Mouse (Mus musculus) hindbrain, embryonic 14.5 days (tissue): Measurements from ENCODE around the gene Rfx2. TPM values are rescaled to one million over a fixed set of nuclear protein-coding genes. Genes with fewer than 3 reads are reported as not detected.
A peak's percentile ranks its signal among the peaks of the same experiment; 100 is the strongest.

ENCODE experiments used
- ATAC-seq: fragments of 200-750 bp; cut with Nextera tagmentation; 2 replicates; pipeline ENCODE4 v1.8.0; 2017; ENCODE audit warnings: moderate number of reproducible peaks, mild to moderate bottlenecking, moderate TSS enrichment, moderate library complexity; ENCODE audit not compliant: low FRiP score
- DNase-seq: peaks from one replicate; pipeline ENCODE4 v3.0.0-alpha.2; 2015; ENCODE audit warnings: low spot score
- H3K27ac ChIP-seq: fragments of 300-500 bp; sonication (generic); 2 replicates; pipeline ENCODE4 v1.5.1; 2014; ENCODE audit warnings: mild to moderate bottlenecking, moderate library complexity
- H3K27me3 ChIP-seq: fragments of 300-500 bp; sonication (generic); 2 replicates; pipeline ENCODE4 v1.6.1; 2014; ENCODE audit warnings: mild to moderate bottlenecking, low read length, mixed read lengths; ENCODE audit not compliant: control insufficient read depth, insufficient read depth
- H3K36me3 ChIP-seq: fragments of 300-500 bp; sonication (generic); replicated peaks from 2 replicates; pipeline ENCODE4 v1.6.1; 2014; ENCODE audit not compliant: control insufficient read depth, insufficient read depth
- H3K4me1 ChIP-seq: fragments of 300-500 bp; sonication (generic); replicated peaks from 2 replicates; pipeline ENCODE4 v1.6.1; 2014; ENCODE audit warnings: antibody characterized with exemption, low read length, mixed read lengths; ENCODE audit not compliant: control insufficient read depth, insufficient read depth
- H3K4me2 ChIP-seq: fragments of 300-500 bp; sonication (generic); replicated peaks from 2 replicates; pipeline ENCODE4 v1.6.1; 2014; ENCODE audit warnings: mild to moderate bottlenecking, moderate library complexity
- H3K4me3 ChIP-seq: fragments of 300-500 bp; sonication (generic); replicated peaks from 2 replicates; pipeline ENCODE4 v1.5.1; 2014; ENCODE audit warnings: mild to moderate bottlenecking, low read length
- H3K9ac ChIP-seq: fragments of 300-500 bp; sonication (generic); 2 replicates; pipeline ENCODE4 v1.6.1; 2014
- H3K9me3 ChIP-seq: fragments of 300-500 bp; sonication (generic); 2 replicates; pipeline ENCODE4 v1.6.1; 2016; ENCODE audit warnings: low read length; ENCODE audit not compliant: control insufficient read depth
- WGBS: fragments of 180-500 bp; shearing (Covaris S2); extraction: QIAGEN DNeasy Blood & Tissue Kit; methylation state at CpG from one replicate; pipeline ENCODE4 v1.1.7; 2014; 5-methylcytosine and 5-hydroxymethylcytosine counted together
- polyA plus RNA-seq: library from polyadenylated mRNA; unstranded; fragments of >200 nt; fragmentation: Nextera tagmentation; extraction: Ambion mirVana; gene quantifications from 2 replicates; pipeline ENCODE4 v1.2.1, GENCODE M21; 2014

The Rfx2 gene
- polyA plus RNA-seq, 1 experiment from 2014 or later: 4.3 TPM

DNA sequence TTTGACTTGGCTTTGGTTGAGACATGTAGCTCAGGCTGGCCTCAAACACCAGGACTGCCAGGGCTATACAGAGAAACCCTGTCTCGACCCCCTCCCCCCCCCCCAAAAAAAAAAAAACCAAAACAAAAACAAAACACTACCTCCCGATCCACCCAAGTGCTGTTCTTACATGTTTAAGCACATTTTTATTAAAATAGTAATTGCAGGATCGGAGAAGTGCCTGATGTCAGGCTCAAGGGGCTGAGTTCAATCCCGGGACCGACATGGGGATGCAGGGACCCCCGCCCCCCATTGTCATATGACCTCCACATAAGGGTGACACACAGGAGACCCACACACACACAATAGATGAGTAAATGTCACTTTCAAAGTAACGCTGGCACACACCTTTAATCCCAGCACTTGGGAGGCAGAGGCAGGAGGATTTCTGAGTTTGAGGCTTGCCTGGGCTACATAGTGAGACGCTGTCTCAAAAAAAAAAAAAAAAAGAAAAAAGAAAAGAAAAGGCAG, 67.0 kb downstream of the Rfx2 start:
- Histone ChIP-seq H3K27me3 (peaks cover 11% of the 10 kb centered on the region), H3K36me3 (peaks cover 22% of the 10 kb centered on the region), H3K27ac (peak overlapping the region; percentile 93; the same call in 1 of the 2 replicates), H3K4me2 (peak overlapping the region; percentile 73), H3K4me3 (peak overlapping the region; percentile 64), H3K9ac (peak overlapping the region; percentile 77; the same call in 1 of the 2 replicates), H3K9me3 (no peaks in the 10 kb centered on the region), H3K4me1 (peaks cover 16% of the 10 kb centered on the region)
- WGBS: 79% methylated on average over 8 of the region's 8 CpGs
- ATAC-seq: no peak
- no peak for DNase-seq

GRCm38 (mm10) chr17:56762769-56763731, 67.8 kb downstream of the Rfx2 start:
- H3K9me3 ChIP-seq: no peaks in the 10 kb centered on the region
- 47% methylated on average over 27 of the region's 27 CpGs for WGBS
- peaks cover 18% of the 10 kb centered on the region for H3K27me3 ChIP-seq
- DNase-seq (peak; percentile 78), ATAC-seq (no peak)
- H3K36me3 ChIP-seq: peaks cover 15% of the 10 kb centered on the region
- peak overlapping the region; percentile 63 for H3K9ac ChIP-seq
- H3K4me1 ChIP-seq: peaks cover 16% of the 10 kb centered on the region
- H3K27ac ChIP-seq: peak overlapping the region; percentile 92
- peak overlapping the region; percentile 42; the same call in 1 of the 2 replicates for H3K4me3 ChIP-seq
- peak overlapping the region; percentile 66 for H3K4me2 ChIP-seq

- peak overlapping the region; percentile 66 for H3K4me2 ChIP-seq
- H3K9ac ChIP-seq: peak overlapping the region; percentile 63
- peak overlapping the region; percentile 42 for H3K4me3 ChIP-seq
- H3K27me3 ChIP-seq: peaks cover 28% of the 10 kb centered on the region
- ATAC-seq (peak; percentile 59), DNase-seq (peak; percentile 92)
- H3K36me3 ChIP-seq: peaks cover 6% of the 10 kb centered on the region
- H3K27ac ChIP-seq: peak overlapping the region; percentile 92
- peaks cover 21% of the 10 kb centered on the region for H3K4me1 ChIP-seq
- 2% methylated on average over 25 of the region's 28 CpGs for WGBS
- no peaks in the 10 kb centered on the region for H3K9me3 ChIP-seq
Observed at GRCm38 (mm10) chr17:56761991-56762410, 68.8 kb downstream of the Rfx2 start.

GRCm38 (mm10) chr17:56761077-56761476, 69.7 kb downstream of the Rfx2 start:
- H3K36me3 ChIP-seq: no peaks in the 10 kb centered on the region
- ATAC-seq (no peak), DNase-seq (no peak)
- WGBS: 69% methylated on average over 3 of the region's 3 CpGs
- H3K9me3 ChIP-seq: no peaks in the 10 kb centered on the region
- H3K4me2 ChIP-seq: no peak overlapping the region
- H3K4me1 ChIP-seq: peaks cover 24% of the 10 kb centered on the region
- no peak overlapping the region for H3K4me3 ChIP-seq
- no peak overlapping the region for H3K9ac ChIP-seq
- no peak overlapping the region for H3K27ac ChIP-seq
- peaks cover 37% of the 10 kb centered on the region for H3K27me3 ChIP-seq

- peaks cover 56% of the 10 kb centered on the region for H3K27me3 ChIP-seq
- ATAC-seq (no peak), DNase-seq (no peak)
- H3K4me2 ChIP-seq: no peak overlapping the region
- no peaks in the 10 kb centered on the region for H3K36me3 ChIP-seq
- H3K4me1 ChIP-seq: peaks cover 19% of the 10 kb centered on the region; the same call in 1 of the 2 replicates
- no peak overlapping the region for H3K9ac ChIP-seq
- H3K27ac ChIP-seq: no peak overlapping the region
- H3K9me3 ChIP-seq: no peaks in the 10 kb centered on the region
- 49% methylated on average over 7 of the region's 7 CpGs for WGBS
- no peak overlapping the region for H3K4me3 ChIP-seq
Observed at GRCm38 (mm10) chr17:56759261-56759660, 71.6 kb downstream of the Rfx2 start.

GRCm38 (mm10) chr17:56758132-56758531, 72.7 kb downstream of the Rfx2 start:
- ATAC-seq (no peak), DNase-seq (peak; percentile 34)
- peak overlapping the region; percentile 74; the same call in 1 of the 2 replicates for H3K4me2 ChIP-seq
- H3K27ac ChIP-seq: no peak overlapping the region
- no peaks in the 10 kb centered on the region for H3K9me3 ChIP-seq
- no peak overlapping the region for H3K9ac ChIP-seq
- H3K27me3 ChIP-seq: peaks cover 67% of the 10 kb centered on the region
- peak overlapping the region; percentile 37; the same call in 1 of the 2 replicates for H3K4me3 ChIP-seq
- peaks cover 14% of the 10 kb centered on the region; the same call in 1 of the 2 replicates for H3K4me1 ChIP-seq
- no peaks in the 10 kb centered on the region for H3K36me3 ChIP-seq
- WGBS: 3% methylated on average over 12 of the region's 12 CpGs

DNA sequence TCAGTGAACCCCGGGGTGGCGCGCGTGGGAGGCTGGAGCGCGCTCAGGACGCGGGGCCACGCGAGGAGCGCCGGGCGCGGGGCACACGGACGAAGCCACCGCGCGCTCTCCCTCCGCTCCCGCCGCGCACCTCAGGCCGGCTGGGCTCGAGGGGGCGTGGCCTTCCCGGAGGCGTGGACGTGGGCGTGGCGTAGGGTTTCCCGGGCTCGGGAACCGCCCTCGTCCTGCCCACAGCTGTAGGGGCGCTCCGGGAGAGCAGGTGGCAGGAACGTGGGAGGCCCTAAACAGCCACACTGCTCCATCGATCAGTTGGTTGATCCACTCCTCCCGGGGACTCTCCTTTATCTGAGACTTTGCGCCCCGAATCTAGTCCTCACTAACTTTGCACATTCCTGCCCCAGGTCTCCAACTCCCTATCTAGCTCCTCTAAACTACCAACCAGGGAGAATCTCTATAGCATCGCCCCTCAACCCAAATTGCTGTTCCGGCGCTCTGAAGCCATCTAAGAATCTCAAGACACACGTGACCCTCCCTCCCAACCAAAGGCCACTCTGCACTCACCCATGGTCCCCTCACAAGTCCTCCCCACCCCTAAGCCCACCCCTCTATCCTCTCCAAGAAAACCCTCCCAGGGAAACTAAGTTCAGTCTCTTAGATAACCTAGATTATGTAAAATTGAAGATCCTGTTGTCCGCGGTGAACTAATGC, 73.2 kb downstream of the Rfx2 start, which contains the start of gene Nrtn:
Gene Nrtn (minus strand): TSS at position 115 of the 708 bp plus-strand sequence.
- WGBS: under 1% methylated on average over 47 of the region's 48 CpGs
- peaks cover 72% of the 10 kb centered on the region for H3K27me3 ChIP-seq

GRCm38 (mm10) chr17:56756703-56757399, 74.0 kb downstream of the Rfx2 start:
- Histone ChIP-seq H3K9ac (peak overlapping the region; percentile 44), H3K4me1 (peaks cover 8% of the 10 kb centered on the region; the same call in 1 of the 2 replicates), H3K4me2 (peak overlapping the region; percentile 74), H3K36me3 (no peaks in the 10 kb centered on the region), H3K9me3 (no peaks in the 10 kb centered on the region), H3K27me3 (peaks cover 80% of the 10 kb centered on the region), H3K4me3 (peak overlapping the region; percentile 37), H3K27ac (no peak overlapping the region)
- no peak for ATAC-seq
- WGBS: 1% methylated on average over 51 of the region's 51 CpGs
- no peak for DNase-seq

More for the DNA sequence above, 73.2 kb downstream of the Rfx2 start, which contains the start of gene Nrtn:
- no peaks in the 10 kb centered on the region for H3K36me3 ChIP-seq
- no peaks in the 10 kb centered on the region for H3K9me3 ChIP-seq
- ATAC-seq: no peak
- peak within 1 kb of the TSS; percentile 37 for H3K4me3 ChIP-seq
- H3K9ac ChIP-seq: peak within 1 kb of the TSS; percentile 44
- DNase-seq: peak; percentile 68
- H3K4me1 ChIP-seq: peaks cover 12% of the 10 kb centered on the region; the same call in 1 of the 2 replicates
- H3K27ac ChIP-seq: no peak within 1 kb of the TSS
- H3K4me2 ChIP-seq: peak within 1 kb of the TSS; percentile 74
